Mouse (Mus musculus): ENCODE results near the gene Stoml1. TPM values are rescaled to one million over a fixed set of nuclear protein-coding genes. Genes with fewer than 3 reads are reported as not detected.

Gene Stoml1
- total and polyA plus RNA-seq, 3 experiments, result 6.4 to 8.7 TPM; not detected in 1

DNA sequence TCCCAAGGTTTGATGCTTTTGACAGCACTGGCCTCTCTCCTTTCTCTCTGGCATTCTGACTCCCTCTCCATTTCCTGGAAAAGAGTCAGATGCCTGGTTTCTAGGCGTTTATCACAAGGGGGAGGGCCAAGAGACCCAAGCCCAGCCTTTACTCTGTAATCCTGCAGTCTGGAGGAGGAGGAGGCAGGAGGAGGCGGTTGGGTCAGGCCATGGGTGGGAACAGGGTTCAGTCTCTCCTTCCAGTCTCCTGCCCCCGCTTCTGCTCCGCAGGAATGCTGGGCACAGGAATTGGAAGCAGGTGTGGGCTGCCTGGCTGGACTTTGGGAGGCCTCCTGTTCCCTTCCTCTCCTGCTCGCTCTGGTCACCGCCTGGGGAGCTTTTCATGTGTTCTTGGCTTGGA, 52.7 kb downstream of the Stoml1 start:
- TF ChIP-seq HCFC1 (IDR thresholded peaks at IDR 0.05; ENCODE audit: low read depth, low read length), result no peak
- TF ChIP-seq MAFK (IDR thresholded peaks at IDR 0.05; ENCODE audit: borderline replicate concordance, low read depth, low read length), result no peak
- TF ChIP-seq GABPA (IDR thresholded peaks at IDR 0.05; ENCODE audit: low read depth, low read length), result no peak
- TF ChIP-seq EP300 (IDR thresholded peaks at IDR 0.05; ENCODE audit: low read depth in 1 of 2, low read length in 2 of 2), result no peak
- TF ChIP-seq BHLHE40 (IDR thresholded peaks at IDR 0.05; ENCODE audit: borderline replicate concordance, low read depth, low read length), result no peak
- TF ChIP-seq E2F4 (IDR thresholded peaks at IDR 0.05; ENCODE audit: borderline replicate concordance, low read depth, low read length), result no peak
- no peak for TF ChIP-seq TAL1 (IDR thresholded peaks at IDR 0.05; ENCODE audit: low read length)
- no peak overlapping the region for H3K27ac ChIP-seq (ENCODE audit: control insufficient read depth, low read depth, low read length)
- H3K27me3 ChIP-seq (ENCODE audit: control insufficient read depth in 1 of 2, insufficient read depth in 2 of 2, low read length in 2 of 2), result peaks cover 28 to 30% of the 10 kb centered on the region in 2 experiments
- H3K9me3 ChIP-seq (replicated peaks; ENCODE audit: insufficient read depth, low read length), result no peaks in the 10 kb centered on the region
- H3K9ac ChIP-seq (ENCODE audit: control insufficient read depth, low read depth, low read length, poor library complexity, severe bottlenecking), result no peak overlapping the region
- no peak for DNase-seq (ENCODE audit: low read depth, low spot score)
- H3K4me3 ChIP-seq (ENCODE audit: control insufficient read depth in 1 of 2, insufficient read depth in 1 of 2, low read depth in 2 of 2, low read length in 2 of 2), result no peak overlapping the region
- H3K4me1 ChIP-seq (ENCODE audit: control insufficient read depth in 1 of 2, insufficient read depth in 2 of 2, low read length in 2 of 2), result no peaks in the 10 kb centered on the region; a peak in 1 of 4 replicates
- H3K79me2 ChIP-seq (ENCODE audit: control insufficient read depth, insufficient read depth, low read length, poor library complexity), result no peaks in the 10 kb centered on the region
- peaks cover 0 to 2% of the 10 kb centered on the region in 2 experiments; a peak in 1 of 4 replicates for H3K36me3 ChIP-seq (ENCODE audit: control insufficient read depth in 1 of 2, insufficient read depth in 2 of 2, low read length in 2 of 2)

DNA sequence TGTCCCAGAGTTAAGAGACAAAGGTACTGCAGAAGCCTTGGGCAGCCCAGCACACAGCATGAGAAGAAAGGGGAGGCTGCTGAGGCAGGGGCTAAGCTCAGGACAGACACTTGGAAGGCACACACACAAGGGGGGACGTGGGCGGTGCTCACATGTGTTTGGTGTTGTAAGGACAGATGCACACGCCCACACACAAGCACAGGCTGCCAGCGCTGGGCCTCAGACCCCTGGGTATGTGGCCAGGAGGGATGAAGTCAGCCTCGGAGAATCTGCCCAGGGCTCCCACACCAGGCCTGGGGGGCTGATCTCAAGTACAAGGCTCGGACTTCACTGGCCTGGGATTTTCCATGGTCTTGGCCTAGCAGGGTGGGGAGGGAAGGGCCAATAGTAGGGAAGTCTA, 55.4 kb downstream of the Stoml1 start:
- no peak overlapping the region for H3K4me3 ChIP-seq (ENCODE audit: control insufficient read depth in 1 of 2, insufficient read depth in 1 of 2, low read depth in 2 of 2, low read length in 2 of 2)
- peaks cover 15 to 16% of the 10 kb centered on the region in 2 experiments for H3K27me3 ChIP-seq (ENCODE audit: control insufficient read depth in 1 of 2, insufficient read depth in 2 of 2, low read length in 2 of 2)
- DNase-seq (ENCODE audit: low read depth, low spot score), result no peak
- no peak overlapping the region for H3K27ac ChIP-seq (ENCODE audit: control insufficient read depth, low read depth, low read length)
- H3K9me3 ChIP-seq (replicated peaks; ENCODE audit: insufficient read depth, low read length), result no peaks in the 10 kb centered on the region
- H3K4me1 ChIP-seq (ENCODE audit: control insufficient read depth in 1 of 2, insufficient read depth in 2 of 2, low read length in 2 of 2), result no peaks in the 10 kb centered on the region; a peak in 1 of 4 replicates
- no peak overlapping the region for H3K9ac ChIP-seq (ENCODE audit: control insufficient read depth, low read depth, low read length, poor library complexity, severe bottlenecking)
- no peaks in the 10 kb centered on the region for H3K79me2 ChIP-seq (ENCODE audit: control insufficient read depth, insufficient read depth, low read length, poor library complexity)
- TF ChIP-seq ZC3H11A (IDR thresholded peaks at IDR 0.05; ENCODE audit: low read depth, low read length) (no peak), ZMIZ1 (IDR thresholded peaks at IDR 0.05; ENCODE audit: low read depth, low read length) (no peak), CHD2 (IDR thresholded peaks at IDR 0.05; ENCODE audit: low read length) (no peak), BHLHE40 (IDR thresholded peaks at IDR 0.05; ENCODE audit: borderline replicate concordance, low read depth, low read length) (no peak), POLR2A (IDR thresholded peaks at IDR 0.05; ENCODE audit: control insufficient read depth in 1 of 2, insufficient read depth in 1 of 2, low read depth in 1 of 2, low read length in 2 of 2, poor library complexity in 1 of 2) (no peak), POLR2AphosphoS5 (IDR thresholded peaks at IDR 0.05; ENCODE audit: borderline replicate concordance, low read depth, low read length) (no peak)
- peaks cover 0 to 2% of the 10 kb centered on the region in 2 experiments; a peak in 1 of 4 replicates for H3K36me3 ChIP-seq (ENCODE audit: control insufficient read depth in 1 of 2, insufficient read depth in 2 of 2, low read length in 2 of 2)

DNA sequence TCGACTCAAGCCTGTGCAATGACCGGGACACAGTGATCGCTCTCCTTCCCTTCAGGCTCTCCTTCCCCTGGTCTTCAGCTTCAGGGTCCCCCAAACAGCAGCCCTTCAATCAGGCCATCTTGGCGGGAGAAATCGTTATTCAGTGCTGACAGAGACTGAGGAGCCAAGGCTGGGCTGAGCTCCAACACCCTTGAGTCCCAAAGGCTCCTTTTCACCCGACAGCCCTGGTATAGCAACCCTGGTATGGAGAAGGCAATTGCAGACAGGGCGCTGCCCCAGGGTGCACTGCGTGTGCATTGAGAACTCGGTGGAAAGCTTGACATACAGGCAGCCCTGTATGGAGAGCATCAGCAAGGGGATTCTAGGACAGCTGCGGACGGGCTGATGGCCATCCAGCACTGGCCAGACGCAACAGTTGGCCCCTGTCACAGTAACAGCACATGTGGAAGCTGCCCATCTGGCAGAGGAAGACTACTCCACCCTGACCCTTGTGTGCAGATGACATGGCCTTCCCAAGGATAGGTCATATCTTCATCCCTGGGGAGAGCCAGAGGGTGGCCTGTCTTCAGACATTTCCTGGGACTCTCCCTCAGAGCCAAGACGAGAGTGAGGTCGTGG, 57.2 kb downstream of the Stoml1 start:
- no peak for TF ChIP-seq NELFE (IDR thresholded peaks at IDR 0.05; ENCODE audit: low read depth, low read length)
- TF ChIP-seq MYC (IDR thresholded peaks at IDR 0.05; ENCODE audit: low read depth, low read length), result no peak
- TF ChIP-seq TAL1 (IDR thresholded peaks at IDR 0.05; ENCODE audit: low read length), result no peak
- TF ChIP-seq MAZ (IDR thresholded peaks at IDR 0.05; ENCODE audit: low read depth, low read length), result no peak
- no peak for TF ChIP-seq POLR2AphosphoS5 (IDR thresholded peaks at IDR 0.05; ENCODE audit: borderline replicate concordance, low read depth, low read length)
- no peak for TF ChIP-seq E2F4 (IDR thresholded peaks at IDR 0.05; ENCODE audit: borderline replicate concordance, low read depth, low read length)
- TF ChIP-seq MAFK (IDR thresholded peaks at IDR 0.05; ENCODE audit: borderline replicate concordance, low read depth, low read length), result no peak
- TF ChIP-seq ZMIZ1 (IDR thresholded peaks at IDR 0.05; ENCODE audit: low read depth, low read length), result no peak
- no peak for TF ChIP-seq ZNF384 (IDR thresholded peaks at IDR 0.05; ENCODE audit: low read depth, low read length)
- no peak for TF ChIP-seq RAD21 (IDR thresholded peaks at IDR 0.05; ENCODE audit: low read depth, low read length)
- H3K4me1 ChIP-seq (ENCODE audit: control insufficient read depth in 1 of 2, insufficient read depth in 2 of 2, low read length in 2 of 2), result no peaks in the 10 kb centered on the region; a peak in 1 of 4 replicates

More for the DNA sequence above, 57.2 kb downstream of the Stoml1 start:
- Histone ChIP-seq H3K36me3 (ENCODE audit: control insufficient read depth in 1 of 2, insufficient read depth in 2 of 2, low read length in 2 of 2) (peaks cover 0 to 2% of the 10 kb centered on the region in 2 experiments; a peak in 1 of 4 replicates), H3K79me2 (ENCODE audit: control insufficient read depth, insufficient read depth, low read length, poor library complexity) (no peaks in the 10 kb centered on the region), H3K9me3 (replicated peaks; ENCODE audit: insufficient read depth, low read length) (no peaks in the 10 kb centered on the region), H3K27me3 (ENCODE audit: control insufficient read depth in 1 of 2, insufficient read depth in 2 of 2, low read length in 2 of 2) (peaks cover 3% of the 10 kb centered on the region in 2 experiments; a peak in 3 of 4 replicates), H3K9ac (ENCODE audit: control insufficient read depth, low read depth, low read length, poor library complexity, severe bottlenecking) (no peak overlapping the region), H3K27ac (ENCODE audit: control insufficient read depth, low read depth, low read length) (no peak overlapping the region), H3K4me3 (ENCODE audit: control insufficient read depth in 1 of 2, insufficient read depth in 1 of 2, low read depth in 2 of 2, low read length in 2 of 2) (no peak overlapping the region)
- DNase-seq (ENCODE audit: low read depth, low spot score), result no peak

All from MEL (cell line).